Mouse (Mus musculus) E14TG2a.4 (cell line): ENCODE measurements around the gene Pde4a.

Experiments
- H3K27me3 ChIP-seq: 2 replicates; pipeline ENCODE4 v1.6.1; 2014; ENCODE audit warnings: low read length, control low read depth; ENCODE audit not compliant: insufficient read depth
- H3K36me3 ChIP-seq: 2 replicates; pipeline ENCODE4 v1.6.1; 2014; ENCODE audit warnings: low read length, control low read depth; ENCODE audit not compliant: insufficient read depth
- H3K4me1 ChIP-seq: replicated peaks from 2 replicates; pipeline ENCODE4 v1.6.1; 2014; ENCODE audit warnings: low read depth, low read length, control low read depth
- H3K4me3 ChIP-seq: replicated peaks from 2 replicates; pipeline ENCODE4 v1.5.1; 2014; ENCODE audit warnings: mild to moderate bottlenecking, low read length
- H3K9me3 ChIP-seq: 2 replicates; pipeline ENCODE4 v1.6.1; 2014; ENCODE audit warnings: low read length, control low read depth
- CTCF ChIP-seq: conservative IDR thresholded peaks from 2 replicates; pipeline ENCODE4 v1.5.1; 2014; ENCODE audit warnings: low read length
- NANOG ChIP-seq: IDR thresholded peaks from 2 replicates; pipeline ENCODE4 v1.6.1; 2014; ENCODE audit warnings: borderline replicate concordance, low read length, mixed read lengths
- POU5F1 ChIP-seq: IDR thresholded peaks from 2 replicates; pipeline ENCODE4 v1.6.1; 2014; ENCODE audit warnings: low read length, borderline replicate concordance

The Pde4a gene

GRCm38 (mm10) chr9:21141922-21142321, 23.6 kb upstream of the Pde4a start:
- no peaks in the 10 kb centered on the region for H3K27me3 ChIP-seq
- H3K4me3 ChIP-seq = no peak overlapping the region
- TF ChIP-seq CTCF = no peak
- TF ChIP-seq POU5F1 = no peak
- no peak for TF ChIP-seq NANOG
- peaks cover 97% of the 10 kb centered on the region for H3K36me3 ChIP-seq
- peaks cover 55% of the 10 kb centered on the region for H3K4me1 ChIP-seq
- H3K9me3 ChIP-seq = no peaks in the 10 kb centered on the region

DNA sequence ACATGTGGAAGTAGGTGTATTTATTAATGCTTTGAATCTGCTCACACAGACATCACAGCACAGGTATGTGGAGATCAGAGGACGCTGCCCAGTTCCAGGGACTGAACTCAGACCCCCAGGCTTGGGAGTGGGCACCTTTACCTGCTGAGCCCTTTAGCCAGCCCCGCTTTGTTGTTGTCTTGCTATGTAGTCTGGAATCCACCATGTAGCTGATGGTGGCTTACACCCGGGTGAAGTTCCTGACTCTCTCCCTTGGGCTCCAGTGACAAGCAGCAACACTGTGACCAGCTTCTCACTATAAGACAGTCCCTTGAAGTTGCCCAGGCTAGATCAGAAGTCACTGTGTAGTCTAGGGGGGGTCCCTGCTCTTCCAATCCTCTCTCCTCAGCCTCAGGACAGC, 21.2 kb upstream of the Pde4a start:
- Histone ChIP-seq H3K4me1 (peaks cover 74% of the 10 kb centered on the region), H3K36me3 (peaks cover 92% of the 10 kb centered on the region), H3K27me3 (no peaks in the 10 kb centered on the region), H3K9me3 (no peaks in the 10 kb centered on the region), H3K4me3 (no peak overlapping the region)
- TF ChIP-seq CTCF (no peak), NANOG (no peak), POU5F1 (no peak)

DNA sequence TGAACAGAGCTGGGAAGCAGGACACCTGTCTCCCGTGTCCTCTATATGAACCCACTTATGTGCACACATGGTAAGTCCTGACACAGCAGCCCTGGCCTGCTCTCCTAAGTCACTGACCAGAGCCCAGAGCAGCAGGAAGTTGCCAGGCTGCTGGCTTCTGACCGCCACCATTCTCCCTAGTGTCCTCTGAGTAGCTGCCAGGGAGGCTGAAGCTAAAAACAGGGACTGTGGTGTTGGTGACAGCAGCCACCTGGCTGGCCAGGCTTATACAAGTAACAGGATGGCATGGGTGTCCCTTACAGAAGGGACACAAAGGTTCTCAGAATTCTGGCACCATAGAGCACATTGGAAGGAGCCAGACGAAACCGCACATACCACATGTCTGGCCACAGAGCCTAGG, 20.1 kb upstream of the Pde4a start:
- Histone ChIP-seq H3K4me1 (peaks cover 77% of the 10 kb centered on the region), H3K36me3 (peaks cover 82% of the 10 kb centered on the region), H3K9me3 (no peaks in the 10 kb centered on the region), H3K4me3 (no peak overlapping the region), H3K27me3 (no peaks in the 10 kb centered on the region)
- no peak for TF ChIP-seq POU5F1
- TF ChIP-seq CTCF = no peak
- no peak for TF ChIP-seq NANOG

DNA sequence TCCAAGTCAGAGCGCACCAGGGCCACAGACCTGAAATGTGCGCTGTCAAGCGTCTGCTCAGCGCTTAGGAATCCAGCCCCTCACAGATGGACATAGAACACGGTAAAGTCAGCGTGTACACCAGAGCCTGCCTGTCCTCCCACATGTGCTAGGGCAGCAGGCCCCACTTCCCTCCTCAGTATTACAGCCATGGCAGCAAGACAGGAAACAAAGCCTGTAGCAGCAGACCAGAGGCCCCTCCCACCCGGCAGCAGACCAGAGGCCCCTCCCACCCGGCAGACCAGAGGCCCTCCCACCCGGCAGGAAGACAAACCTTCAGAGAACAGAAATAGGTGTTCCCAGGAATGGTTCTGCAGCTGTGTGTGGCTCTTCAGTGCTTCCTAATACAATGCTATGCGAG, 18.8 kb upstream of the Pde4a start:
- TF ChIP-seq POU5F1 (no peak), CTCF (no peak), NANOG (no peak)
- Histone ChIP-seq H3K36me3 (peaks cover 69% of the 10 kb centered on the region), H3K4me1 (peaks cover 77% of the 10 kb centered on the region), H3K4me3 (no peak overlapping the region), H3K27me3 (no peaks in the 10 kb centered on the region), H3K9me3 (no peaks in the 10 kb centered on the region)

DNA sequence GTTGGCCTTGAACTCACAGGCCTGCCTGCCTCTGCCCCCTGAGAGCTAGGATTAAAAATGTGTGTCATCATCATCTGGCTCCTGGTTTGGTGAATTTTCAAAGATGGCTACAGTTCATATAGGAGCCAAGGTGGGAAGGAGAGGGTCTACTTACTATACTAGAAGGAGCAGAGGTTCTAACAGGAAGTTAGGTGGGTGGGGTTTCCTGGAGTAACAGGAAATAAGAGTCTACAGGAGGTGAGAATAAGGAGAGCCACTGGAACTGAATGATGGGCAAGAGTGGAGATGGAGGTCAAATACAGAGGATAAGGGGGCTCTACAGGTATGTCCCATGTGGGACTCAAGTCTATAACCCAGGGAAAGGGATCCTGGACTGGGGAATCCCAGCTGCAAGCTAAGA, 17.1 kb upstream of the Pde4a start:
- Histone ChIP-seq H3K4me3 (peak overlapping the region; percentile 93), H3K27me3 (no peaks in the 10 kb centered on the region), H3K4me1 (peaks cover 74% of the 10 kb centered on the region), H3K36me3 (peaks cover 52% of the 10 kb centered on the region), H3K9me3 (no peaks in the 10 kb centered on the region)
- no peak for TF ChIP-seq NANOG
- TF ChIP-seq POU5F1 = no peak
- TF ChIP-seq CTCF = no peak

- Histone ChIP-seq H3K9me3 (no peaks in the 10 kb centered on the region), H3K36me3 (peaks cover 44% of the 10 kb centered on the region), H3K4me1 (peaks cover 74% of the 10 kb centered on the region), H3K4me3 (peak overlapping the region; percentile 93), H3K27me3 (no peaks in the 10 kb centered on the region)
- TF ChIP-seq POU5F1 (no peak), NANOG (no peak), CTCF (no peak)
Observed at GRCm38 (mm10) chr9:21149077-21149653, 16.3 kb upstream of the Pde4a start.

DNA sequence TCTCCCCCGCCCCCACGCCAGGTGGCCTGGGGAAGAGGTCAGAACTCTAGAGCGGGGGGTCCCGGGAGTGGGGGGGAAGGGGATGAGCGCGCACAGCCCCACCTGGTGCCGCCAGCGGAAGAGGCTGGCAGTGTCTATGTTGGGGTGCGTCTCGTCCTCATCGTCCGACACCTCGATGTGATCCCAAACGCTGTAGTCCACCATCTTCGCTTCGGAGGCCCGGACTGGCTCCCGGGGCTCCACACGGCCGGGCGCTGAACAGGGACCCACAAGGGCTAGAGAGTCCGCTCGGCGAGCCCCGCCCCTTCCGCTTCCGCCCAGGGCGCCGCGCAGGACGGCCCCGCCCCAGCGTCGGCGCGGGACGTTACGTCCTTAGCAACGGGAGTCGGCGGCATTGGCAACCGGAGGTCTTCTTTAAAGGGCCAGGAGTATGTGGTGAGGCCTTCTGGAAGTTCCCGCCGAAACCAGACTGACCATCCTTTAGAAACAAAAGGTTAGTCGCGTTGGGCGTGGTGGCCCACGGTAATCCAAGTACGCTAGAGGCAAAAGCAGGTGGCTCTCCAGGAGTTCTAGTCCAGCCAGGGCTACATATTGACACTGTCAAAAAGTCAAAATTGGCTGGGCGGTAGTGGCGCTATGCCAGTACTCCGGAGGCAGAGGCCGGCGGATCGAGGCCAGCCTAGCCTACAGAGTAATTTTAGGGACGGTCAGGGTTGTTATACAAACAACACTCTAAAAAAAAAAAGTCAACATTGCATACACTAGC, 15.7 kb upstream of the Pde4a start, which contains the start of gene Cdc37:
Gene Cdc37 (minus strand): TSS at position 329 of the 766 bp plus-strand sequence.
- peaks cover 70% of the 10 kb centered on the region for H3K4me1 ChIP-seq
- H3K9me3 ChIP-seq = no peaks in the 10 kb centered on the region
- peaks cover 38% of the 10 kb centered on the region for H3K36me3 ChIP-seq
- no peaks in the 10 kb centered on the region for H3K27me3 ChIP-seq
- TF ChIP-seq POU5F1 (no peak), CTCF (no peak), NANOG (no peak)
- H3K4me3 ChIP-seq = peak within 1 kb of the TSS; percentile 93

DNA sequence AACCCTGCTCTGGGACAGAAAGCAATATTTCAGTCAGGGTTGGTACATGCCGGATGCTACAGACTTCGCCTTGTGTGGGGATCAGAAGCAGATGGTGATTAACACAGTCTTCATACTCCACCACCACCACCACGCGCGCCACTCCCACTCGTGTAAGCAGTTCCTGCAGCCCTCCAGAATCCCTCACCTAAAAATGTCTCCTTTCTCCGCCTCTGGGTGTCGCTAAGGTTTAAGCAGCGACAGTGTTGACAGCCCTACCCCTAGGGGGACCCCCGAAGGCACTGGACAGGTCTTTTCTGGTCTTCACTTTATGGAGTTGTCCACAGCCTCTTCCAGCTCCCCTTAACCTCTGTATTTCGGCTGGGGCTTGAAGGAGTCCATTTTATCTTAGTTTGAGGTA, 12.8 kb upstream of the Pde4a start:
- TF ChIP-seq NANOG (no peak), CTCF (peak; percentile 33), POU5F1 (no peak)
- no peaks in the 10 kb centered on the region for H3K27me3 ChIP-seq
- H3K36me3 ChIP-seq = peaks cover 9% of the 10 kb centered on the region

DNA sequence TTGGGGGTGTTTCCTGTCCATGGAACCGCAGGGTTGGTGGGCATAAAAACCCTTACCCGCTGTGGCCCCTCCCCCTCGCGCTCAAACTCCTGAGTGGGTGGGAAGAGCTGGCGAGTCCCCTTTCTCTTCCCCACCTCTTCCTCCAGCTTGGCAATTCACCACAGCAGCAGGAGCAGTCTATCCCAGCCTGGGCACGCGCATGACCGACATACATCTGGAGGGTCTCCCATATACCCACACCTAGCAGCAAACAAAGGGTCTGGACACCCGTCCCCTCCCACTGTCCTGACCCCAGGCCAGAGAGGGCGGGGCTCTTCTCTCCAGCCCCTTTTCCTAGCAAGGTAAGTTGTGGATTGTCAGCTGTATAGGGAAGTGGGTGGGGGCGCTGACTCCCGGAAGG, 12.2 kb upstream of the Pde4a start:
- H3K4me1 ChIP-seq = peaks cover 36% of the 10 kb centered on the region
- no peaks in the 10 kb centered on the region for H3K27me3 ChIP-seq
- H3K9me3 ChIP-seq = no peaks in the 10 kb centered on the region
- H3K36me3 ChIP-seq = peaks cover 3% of the 10 kb centered on the region; the same call in 1 of the 2 replicates
- peak overlapping the region; percentile 61 for H3K4me3 ChIP-seq
- TF ChIP-seq POU5F1 (no peak), CTCF (no peak), NANOG (no peak)

More for the DNA sequence above, 12.8 kb upstream of the Pde4a start:
- H3K9me3 ChIP-seq = no peaks in the 10 kb centered on the region
- peaks cover 42% of the 10 kb centered on the region for H3K4me1 ChIP-seq
- H3K4me3 ChIP-seq = peak overlapping the region; percentile 61
